Mouse (Mus musculus) bone marrow, adult 2 months (tissue): ENCODE data around the gene Pigv.

Experiments used
- CTCF ChIP-seq: fragments of 200-500 bp; IDR thresholded peaks from 2 replicates; pipeline ENCODE4 v1.5.1; 2011; ENCODE audit warnings: low read length, control low read depth; ENCODE audit not compliant: control insufficient read depth, insufficient read depth
- POLR2A ChIP-seq: fragments of 200-500 bp; IDR thresholded peaks from 2 replicates; pipeline ENCODE4 v1.6.1; 2011; ENCODE audit warnings: low read depth, mild to moderate bottlenecking, control low read depth, low read length, borderline replicate concordance; ENCODE audit not compliant: control insufficient read depth

DNA sequence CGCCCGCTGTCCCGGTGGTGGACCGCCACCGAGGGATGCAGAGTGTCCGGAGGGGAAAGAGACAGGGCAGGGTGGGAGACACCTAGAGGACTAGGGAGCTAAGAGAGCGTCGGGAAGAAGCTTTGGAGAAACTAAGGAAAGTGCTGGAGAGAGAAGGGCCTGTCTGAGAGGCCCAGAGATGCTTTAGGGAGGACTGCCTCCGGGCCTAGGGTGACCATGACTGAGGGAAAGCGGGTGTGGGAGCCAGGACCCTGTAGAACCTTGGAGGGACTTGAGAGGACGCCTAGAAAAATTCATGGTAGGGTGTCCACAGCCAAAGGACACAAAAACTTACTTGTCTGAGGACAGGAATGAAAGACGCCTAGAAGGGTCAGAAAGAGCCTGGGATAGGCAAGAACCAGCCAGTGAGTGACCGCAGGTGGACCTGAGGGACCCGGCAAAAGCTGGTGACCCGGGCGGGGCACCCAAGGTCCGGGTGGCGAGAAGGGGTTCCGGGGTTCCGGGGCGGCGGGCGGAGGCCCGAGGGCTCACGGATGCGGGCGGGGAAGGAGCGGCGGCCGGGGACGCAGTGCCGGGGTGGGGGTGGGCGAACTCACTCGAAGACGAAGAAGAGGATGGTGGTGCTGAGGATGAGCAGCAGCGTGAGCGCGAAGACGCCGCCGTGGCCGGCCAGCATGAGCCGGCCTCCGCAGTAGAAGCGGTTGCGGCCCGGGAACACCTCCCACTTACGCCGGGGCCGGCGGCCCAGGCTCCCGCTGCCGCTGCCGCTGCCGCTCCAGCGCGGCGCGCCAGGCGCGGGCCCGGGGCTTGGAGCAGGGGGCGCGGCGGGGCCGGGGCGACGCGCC, 39.7 kb downstream of the Pigv start:
- TF ChIP-seq CTCF, result no peak
- TF ChIP-seq POLR2A, result no peak
